Mouse (Mus musculus): ENCODE measurements around the gene Shc2. TPM values are rescaled to one million over a fixed set of nuclear protein-coding genes. Genes with fewer than 3 reads are reported as not detected.

The Shc2 gene
- polyA plus RNA-seq, 1 experiment from 2014 or later: 11.7 TPM

DNA sequence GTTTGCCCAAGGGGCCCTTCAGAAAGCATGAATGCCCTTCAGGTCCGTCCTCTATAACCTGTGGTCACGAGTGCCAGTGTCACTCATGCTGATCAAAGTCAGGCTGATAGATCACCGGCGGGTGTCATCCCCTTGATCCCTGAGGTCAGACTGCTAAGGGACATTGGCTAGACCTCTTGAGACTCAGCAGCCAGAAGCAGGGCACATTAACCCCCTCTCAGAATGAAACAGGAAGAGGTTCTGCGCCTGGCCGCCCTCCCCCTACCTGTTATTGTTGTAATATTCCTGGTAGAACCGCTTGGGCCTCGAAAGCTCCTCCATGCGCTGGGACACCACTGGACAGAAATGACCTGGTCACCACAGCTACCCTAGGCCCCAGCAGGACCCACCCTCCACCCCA, 53.3 kb downstream of the Shc2 start:
- H3K4me1 ChIP-seq (replicated peaks; ENCODE audit: control insufficient read depth, insufficient read depth, low read length): no peaks in the 10 kb centered on the region
- H3K27me3 ChIP-seq (ENCODE audit: control insufficient read depth, insufficient read depth, low read length): 0 out of 2 replicates have a peak, but pooled peaks cover 2% of the 10 kb centered on the region
- no peak for ATAC-seq (ENCODE audit: low FRiP score)
- no peak overlapping the region for H3K9ac ChIP-seq (ENCODE audit: low read depth, low read length)
- no peak overlapping the region for H3K27ac ChIP-seq (ENCODE audit: low read depth, low read length)
- WGBS: 80% methylated on average over 9 of the region's 9 CpGs
- H3K36me3 ChIP-seq (ENCODE audit: control insufficient read depth, insufficient read depth, low read length): no peaks in the 10 kb centered on the region
- no peak overlapping the region for H3K4me2 ChIP-seq (replicated peaks; ENCODE audit: low read depth, low read length)
- no peak overlapping the region for H3K4me3 ChIP-seq (ENCODE audit: low read depth, low read length)
- DNase-seq (ENCODE audit: low spot score): no peak
- no peaks in the 10 kb centered on the region for H3K9me3 ChIP-seq (ENCODE audit: control insufficient read depth, low read length)

DNA sequence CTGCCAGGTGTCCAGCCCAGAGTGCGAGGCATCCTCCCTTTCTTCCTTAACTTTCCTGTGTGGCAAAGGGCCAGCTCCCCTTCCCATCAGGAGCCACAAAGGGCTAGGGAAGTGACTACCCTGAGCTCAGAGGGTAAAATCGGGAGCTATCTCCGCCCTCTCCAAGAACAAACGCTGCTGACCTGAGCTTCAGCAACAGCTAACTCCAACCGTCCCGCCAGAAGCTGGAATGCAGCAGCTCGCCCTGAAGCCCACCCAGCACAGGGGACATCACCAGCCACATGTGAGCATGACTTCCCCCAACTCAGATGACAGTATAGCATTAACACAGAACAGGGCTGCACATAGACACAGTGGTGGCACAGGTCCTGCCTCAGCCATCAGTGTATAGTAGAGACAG, 53.7 kb downstream of the Shc2 start:
- Histone ChIP-seq H3K4me2 (replicated peaks; ENCODE audit: low read depth, low read length) (no peak overlapping the region), H3K36me3 (ENCODE audit: control insufficient read depth, insufficient read depth, low read length) (no peaks in the 10 kb centered on the region), H3K4me3 (ENCODE audit: low read depth, low read length) (no peak overlapping the region), H3K4me1 (replicated peaks; ENCODE audit: control insufficient read depth, insufficient read depth, low read length) (no peaks in the 10 kb centered on the region), H3K27ac (ENCODE audit: low read depth, low read length) (no peak overlapping the region), H3K9ac (ENCODE audit: low read depth, low read length) (no peak overlapping the region), H3K9me3 (ENCODE audit: control insufficient read depth, low read length) (no peaks in the 10 kb centered on the region), H3K27me3 (ENCODE audit: control insufficient read depth, insufficient read depth, low read length) (0 out of 2 replicates have a peak, but pooled peaks cover 2% of the 10 kb centered on the region)
- ATAC-seq (ENCODE audit: low FRiP score) (no peak), DNase-seq (ENCODE audit: low spot score) (no peak)
- WGBS: 69% methylated on average over 7 of the region's 7 CpGs

DNA sequence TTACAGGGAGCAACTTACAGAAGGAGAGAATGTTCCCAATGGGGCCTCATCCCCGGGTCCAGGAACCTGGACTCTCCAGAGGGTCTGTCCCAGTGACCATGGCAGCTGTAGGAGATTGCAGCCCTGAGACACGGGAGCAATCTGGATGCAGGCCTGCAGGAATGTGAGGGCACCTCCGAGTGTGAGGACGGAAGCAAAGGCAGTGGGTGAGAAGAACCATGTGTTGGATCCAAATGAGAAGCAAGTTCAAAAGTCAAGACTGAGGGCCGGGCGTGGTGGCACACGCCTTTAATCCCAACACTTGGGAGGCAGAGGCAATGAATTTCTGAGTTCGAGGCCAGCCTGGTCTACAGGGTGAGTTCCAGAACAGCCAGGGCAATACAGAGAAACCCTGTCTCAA, 56.2 kb downstream of the Shc2 start:
- DNase-seq (ENCODE audit: low spot score): no peak
- H3K4me1 ChIP-seq (replicated peaks; ENCODE audit: control insufficient read depth, insufficient read depth, low read length): no peaks in the 10 kb centered on the region
- 83% methylated on average over 8 of the region's 8 CpGs for WGBS

DNA sequence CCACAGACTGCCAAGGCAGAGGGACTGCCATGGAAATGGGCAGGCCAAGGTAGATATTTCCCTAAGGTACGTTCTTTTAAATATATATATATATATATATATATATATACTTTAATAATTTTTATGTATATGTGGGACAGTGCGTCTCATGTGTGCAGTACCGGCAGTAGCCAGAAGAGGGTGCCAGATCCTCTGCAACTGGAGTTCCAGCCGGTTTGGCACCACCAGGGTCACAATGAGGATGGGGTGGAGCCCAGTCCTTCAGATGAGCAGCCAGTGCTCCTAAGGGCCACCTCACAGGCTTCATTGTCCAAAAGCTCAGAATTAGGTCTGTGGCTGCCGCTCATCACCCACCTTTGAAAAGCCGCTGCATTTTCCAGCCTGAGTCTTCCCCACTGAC, 56.9 kb downstream of the Shc2 start:
- Histone ChIP-seq H3K4me2 (replicated peaks; ENCODE audit: low read depth, low read length) (no peak overlapping the region), H3K9me3 (ENCODE audit: control insufficient read depth, low read length) (no peaks in the 10 kb centered on the region), H3K36me3 (ENCODE audit: control insufficient read depth, insufficient read depth, low read length) (no peaks in the 10 kb centered on the region), H3K4me3 (ENCODE audit: low read depth, low read length) (no peak overlapping the region), H3K27me3 (ENCODE audit: control insufficient read depth, insufficient read depth, low read length) (0 out of 2 replicates have a peak, but pooled peaks cover 2% of the 10 kb centered on the region), H3K9ac (ENCODE audit: low read depth, low read length) (no peak overlapping the region), H3K27ac (ENCODE audit: low read depth, low read length) (no peak overlapping the region), H3K4me1 (replicated peaks; ENCODE audit: control insufficient read depth, insufficient read depth, low read length) (no peaks in the 10 kb centered on the region)
- ATAC-seq (ENCODE audit: low FRiP score) (no peak), DNase-seq (ENCODE audit: low spot score) (peak; percentile 73)
- 38% methylated on average over 6 of the region's 6 CpGs for WGBS

More for the DNA sequence above, 56.2 kb downstream of the Shc2 start:
- Histone ChIP-seq H3K4me3 (ENCODE audit: low read depth, low read length) (no peak overlapping the region), H3K9ac (ENCODE audit: low read depth, low read length) (no peak overlapping the region), H3K4me2 (replicated peaks; ENCODE audit: low read depth, low read length) (no peak overlapping the region), H3K27ac (ENCODE audit: low read depth, low read length) (no peak overlapping the region), H3K9me3 (ENCODE audit: control insufficient read depth, low read length) (no peaks in the 10 kb centered on the region), H3K27me3 (ENCODE audit: control insufficient read depth, insufficient read depth, low read length) (0 out of 2 replicates have a peak, but pooled peaks cover 2% of the 10 kb centered on the region), H3K36me3 (ENCODE audit: control insufficient read depth, insufficient read depth, low read length) (no peaks in the 10 kb centered on the region)
- ATAC-seq (ENCODE audit: low FRiP score): no peak

DNA sequence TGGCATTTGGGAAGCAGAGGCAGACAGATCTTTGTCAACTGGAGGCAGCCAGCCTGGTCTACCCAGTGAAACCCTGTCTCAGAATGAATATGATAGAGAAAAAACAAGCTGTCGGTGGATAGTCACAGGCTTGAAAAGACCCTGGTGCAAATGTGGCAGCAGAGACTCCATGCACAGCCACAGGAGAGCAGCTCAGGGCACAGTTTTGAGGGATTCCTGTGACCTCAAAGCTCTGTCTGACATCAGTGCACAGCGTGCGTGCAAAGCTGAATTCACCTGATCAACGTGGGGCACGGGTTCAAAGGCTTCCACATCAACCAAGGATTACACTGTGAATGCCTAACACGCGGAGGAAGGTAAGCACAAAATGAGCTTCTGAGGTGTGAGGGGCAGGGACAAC, 57.4 kb downstream of the Shc2 start:
- Histone ChIP-seq H3K9ac (ENCODE audit: low read depth, low read length) (no peak overlapping the region), H3K36me3 (ENCODE audit: control insufficient read depth, insufficient read depth, low read length) (no peaks in the 10 kb centered on the region), H3K4me1 (replicated peaks; ENCODE audit: control insufficient read depth, insufficient read depth, low read length) (no peaks in the 10 kb centered on the region), H3K4me3 (ENCODE audit: low read depth, low read length) (no peak overlapping the region), H3K27ac (ENCODE audit: low read depth, low read length) (no peak overlapping the region), H3K4me2 (replicated peaks; ENCODE audit: low read depth, low read length) (no peak overlapping the region), H3K9me3 (ENCODE audit: control insufficient read depth, low read length) (no peaks in the 10 kb centered on the region), H3K27me3 (ENCODE audit: control insufficient read depth, insufficient read depth, low read length) (0 out of 2 replicates have a peak, but pooled peaks cover 2% of the 10 kb centered on the region)
- no peak for ATAC-seq (ENCODE audit: low FRiP score)
- WGBS: 64% methylated on average over 7 of the region's 7 CpGs
- no peak for DNase-seq (ENCODE audit: low spot score)

DNA sequence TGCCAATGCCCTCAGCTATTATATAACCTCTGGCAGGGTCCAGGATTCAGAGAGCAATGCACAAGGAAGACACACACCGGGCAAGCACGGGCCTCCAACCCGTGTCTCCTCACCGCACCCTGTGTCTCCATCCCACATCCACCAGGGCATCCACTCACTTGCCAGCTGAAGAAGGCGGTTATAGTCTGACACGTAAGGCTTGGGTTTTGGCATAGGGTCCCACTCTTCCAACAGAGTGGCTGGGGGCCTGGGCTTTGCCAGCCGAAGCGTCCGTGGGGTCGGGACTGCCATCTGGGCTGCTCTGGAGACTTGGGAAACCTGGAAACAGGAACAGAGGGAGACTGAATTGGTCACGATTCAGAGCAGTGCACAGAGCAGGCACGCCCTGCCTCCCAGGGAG, 57.9 kb downstream of the Shc2 start:
- H3K9ac ChIP-seq (ENCODE audit: low read depth, low read length): no peak overlapping the region
- ATAC-seq (ENCODE audit: low FRiP score) (no peak), DNase-seq (ENCODE audit: low spot score) (no peak)
- 85% methylated on average over 12 of the region's 12 CpGs for WGBS
- H3K36me3 ChIP-seq (ENCODE audit: control insufficient read depth, insufficient read depth, low read length): no peaks in the 10 kb centered on the region
- 0 out of 2 replicates have a peak, but pooled peaks cover 2% of the 10 kb centered on the region for H3K27me3 ChIP-seq (ENCODE audit: control insufficient read depth, insufficient read depth, low read length)
- no peak overlapping the region for H3K4me2 ChIP-seq (replicated peaks; ENCODE audit: low read depth, low read length)
- no peak overlapping the region for H3K4me3 ChIP-seq (ENCODE audit: low read depth, low read length)
- H3K9me3 ChIP-seq (ENCODE audit: control insufficient read depth, low read length): no peaks in the 10 kb centered on the region
- no peaks in the 10 kb centered on the region for H3K4me1 ChIP-seq (replicated peaks; ENCODE audit: control insufficient read depth, insufficient read depth, low read length)
- no peak overlapping the region for H3K27ac ChIP-seq (ENCODE audit: low read depth, low read length)

DNA sequence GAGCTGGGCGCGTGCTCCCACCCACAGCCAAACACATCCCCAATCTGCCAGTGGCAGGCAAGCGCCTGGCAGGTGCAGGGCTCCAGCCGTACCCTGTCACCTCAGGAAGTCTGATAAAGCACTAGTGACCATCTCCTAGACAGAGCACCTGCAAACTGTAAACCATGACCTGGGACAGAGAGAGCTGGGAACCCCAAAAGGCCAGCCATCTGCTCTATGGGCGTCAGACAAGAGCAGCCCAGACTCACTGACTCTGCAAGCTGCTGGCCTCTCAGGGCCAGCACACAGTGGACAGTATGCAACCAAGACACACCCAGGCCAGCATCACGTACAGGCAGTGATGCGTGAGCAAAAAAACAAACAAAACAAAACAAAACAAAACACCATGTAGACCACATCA, 58.8 kb downstream of the Shc2 start:
- H3K27ac ChIP-seq (ENCODE audit: low read depth, low read length): no peak overlapping the region
- H3K9me3 ChIP-seq (ENCODE audit: control insufficient read depth, low read length): no peaks in the 10 kb centered on the region
- H3K4me3 ChIP-seq (ENCODE audit: low read depth, low read length): no peak overlapping the region
- no peaks in the 10 kb centered on the region for H3K36me3 ChIP-seq (ENCODE audit: control insufficient read depth, insufficient read depth, low read length)
- no peak overlapping the region for H3K4me2 ChIP-seq (replicated peaks; ENCODE audit: low read depth, low read length)
- 0 out of 2 replicates have a peak, but pooled peaks cover 2% of the 10 kb centered on the region for H3K27me3 ChIP-seq (ENCODE audit: control insufficient read depth, insufficient read depth, low read length)
- 0 out of 2 replicates have a peak, but pooled peaks have one; percentile 28 for ATAC-seq (ENCODE audit: low FRiP score)
- 71% methylated on average over 7 of the region's 7 CpGs for WGBS
- no peak overlapping the region for H3K9ac ChIP-seq (ENCODE audit: low read depth, low read length)
- DNase-seq (ENCODE audit: low spot score): no peak
- no peaks in the 10 kb centered on the region for H3K4me1 ChIP-seq (replicated peaks; ENCODE audit: control insufficient read depth, insufficient read depth, low read length)

DNA sequence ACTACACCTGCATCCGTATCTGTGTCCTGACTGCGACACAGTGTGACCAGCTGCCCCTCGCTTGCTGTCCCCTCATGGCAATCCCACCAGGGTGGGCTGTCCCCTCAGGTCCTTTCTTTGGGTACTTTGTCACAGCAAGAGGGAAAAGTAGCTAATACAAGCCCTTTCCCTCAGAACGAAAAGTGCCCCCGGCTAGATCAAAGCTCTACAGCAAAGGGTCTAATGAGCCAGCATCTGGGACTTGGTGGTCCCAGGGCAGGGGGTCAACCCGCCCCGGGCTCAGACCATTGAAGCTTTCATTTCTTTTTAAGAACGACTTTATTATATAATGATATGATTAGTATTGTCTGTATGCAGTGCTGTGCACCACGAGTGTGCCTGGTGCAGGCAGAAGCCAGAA, 59.4 kb downstream of the Shc2 start:
- Histone ChIP-seq H3K4me2 (replicated peaks; ENCODE audit: low read depth, low read length) (no peak overlapping the region), H3K27ac (ENCODE audit: low read depth, low read length) (no peak overlapping the region), H3K4me1 (replicated peaks; ENCODE audit: control insufficient read depth, insufficient read depth, low read length) (no peaks in the 10 kb centered on the region), H3K36me3 (ENCODE audit: control insufficient read depth, insufficient read depth, low read length) (no peaks in the 10 kb centered on the region), H3K9ac (ENCODE audit: low read depth, low read length) (no peak overlapping the region), H3K4me3 (ENCODE audit: low read depth, low read length) (no peak overlapping the region), H3K9me3 (ENCODE audit: control insufficient read depth, low read length) (no peaks in the 10 kb centered on the region), H3K27me3 (ENCODE audit: control insufficient read depth, insufficient read depth, low read length) (0 out of 2 replicates have a peak, but pooled peaks cover 2% of the 10 kb centered on the region)
- ATAC-seq (ENCODE audit: low FRiP score) (0 out of 2 replicates have a peak, but pooled peaks have one; percentile 13), DNase-seq (ENCODE audit: low spot score) (peak; percentile 14)
- 60% methylated on average over 9 of the region's 9 CpGs for WGBS

DNA sequence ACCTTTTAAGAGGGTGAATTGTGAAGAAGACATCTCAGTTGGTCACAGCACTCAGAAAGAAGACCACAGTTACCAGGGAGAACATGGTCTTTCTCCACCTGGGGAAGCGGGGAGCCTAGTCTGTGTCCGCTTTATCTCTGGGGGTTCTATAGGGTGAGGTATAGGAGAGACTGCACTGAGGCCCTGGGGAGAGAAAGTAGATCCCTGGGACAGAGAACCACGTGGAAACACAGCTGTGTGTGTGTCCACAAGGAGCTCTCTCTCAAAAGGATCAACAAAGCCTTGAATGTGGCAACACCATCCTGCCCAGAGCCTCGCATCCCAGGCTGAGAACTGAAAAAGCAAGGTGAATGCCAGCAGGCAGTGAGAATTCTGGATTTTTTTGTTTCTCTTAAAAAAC, 60.3 kb downstream of the Shc2 start:
- no peak for ATAC-seq (ENCODE audit: low FRiP score)
- Histone ChIP-seq H3K27me3 (ENCODE audit: control insufficient read depth, insufficient read depth, low read length) (0 out of 2 replicates have a peak, but pooled peaks cover 2% of the 10 kb centered on the region), H3K27ac (ENCODE audit: low read depth, low read length) (no peak overlapping the region), H3K36me3 (ENCODE audit: control insufficient read depth, insufficient read depth, low read length) (no peaks in the 10 kb centered on the region), H3K9ac (ENCODE audit: low read depth, low read length) (no peak overlapping the region), H3K4me2 (replicated peaks; ENCODE audit: low read depth, low read length) (no peak overlapping the region), H3K9me3 (ENCODE audit: control insufficient read depth, low read length) (no peaks in the 10 kb centered on the region), H3K4me1 (replicated peaks; ENCODE audit: control insufficient read depth, insufficient read depth, low read length) (no peaks in the 10 kb centered on the region), H3K4me3 (ENCODE audit: low read depth, low read length) (no peak overlapping the region)
- 74% methylated on average over 4 of the region's 4 CpGs for WGBS
- no peak for DNase-seq (ENCODE audit: low spot score)
